Mouse (Mus musculus) myocyte (in vitro differentiated cells): Measurements from ENCODE around the gene Pkdcc.

ENCODE experiments used
- E2F4 ChIP-seq: IDR thresholded peaks from one replicate; pipeline ENCODE4 v1.6.1; 2011; ENCODE audit warnings: mild to moderate bottlenecking, control low read depth, moderate library complexity; ENCODE audit not compliant: insufficient read depth
- MYOG ChIP-seq, 3 experiments: IDR thresholded peaks; one replicate each; pipeline ENCODE4 v1.6.1; 2011; ENCODE audit warnings: control low read depth in 2 of 3, low read depth in 2 of 3, mild to moderate bottlenecking in 2 of 3; ENCODE audit not compliant: insufficient read length in 2 of 3, control insufficient read depth in 1 of 3, insufficient read depth in 1 of 3
- POLR2A ChIP-seq: IDR thresholded peaks from one replicate; pipeline ENCODE4 v1.6.1; 2011; ENCODE audit warnings: low read depth, mild to moderate bottlenecking, control low read depth, moderate library complexity; ENCODE audit not compliant: insufficient read length
- POLR2AphosphoS2 ChIP-seq: IDR thresholded peaks from one replicate; pipeline ENCODE4 v1.6.1; 2011; ENCODE audit warnings: low read depth, control low read depth; ENCODE audit not compliant: insufficient read length
- TCF12 ChIP-seq: IDR thresholded peaks from one replicate; pipeline ENCODE4 v1.6.1; 2011; ENCODE audit warnings: mild to moderate bottlenecking, control low read depth; ENCODE audit not compliant: poor library complexity, insufficient read depth, severe bottlenecking

GRCm38 (mm10) chr17:83221611-83222500 is 6.8 kb downstream of the Pkdcc start:
- TF ChIP-seq POLR2A (no peak), TCF12 (no peak), POLR2AphosphoS2 (no peak), E2F4 (no peak), MYOG (IDR thresholded peaks at IDR 0.05; ENCODE audit: control insufficient read depth in 1 of 3, insufficient read depth in 1 of 3, insufficient read length in 2 of 3, low read depth in 2 of 3) (no peak)
